Mouse (Mus musculus): ENCODE data around the gene Tmem63a. TPM values are rescaled to one million over a fixed set of nuclear protein-coding genes. Genes with fewer than 3 reads are reported as not detected.
A peak's percentile ranks its signal among the peaks of the same experiment; 100 is the strongest.

The Tmem63a gene
- total and polyA plus RNA-seq, 2 experiments = 9.5 to 15.8 TPM

GRCm38 (mm10) chr1:180903666-180904038 is 38.5 kb upstream of the Tmem63a start:
- H3K36me3 ChIP-seq (ENCODE audit: control insufficient read depth, insufficient read depth, low read length) = no peaks in the 10 kb centered on the region; the same call in 1 of the 2 replicates
- H3K27ac ChIP-seq (replicated peaks; ENCODE audit: insufficient read depth, low read depth, low read length) = no peak overlapping the region
- no peak for DNase-seq (ENCODE audit: extremely low read depth, low read depth, low spot score)
- peak overlapping the region; percentile 62 for H3K9ac ChIP-seq (ENCODE audit: low read depth, low read length)
- no peak for TF ChIP-seq POLR2A (IDR thresholded peaks at IDR 0.05; ENCODE audit: extremely low read depth, insufficient read depth, low read length)
- no peak for TF ChIP-seq CTCF (IDR thresholded peaks at IDR 0.05; ENCODE audit: low read depth, low read length)
- H3K79me2 ChIP-seq (ENCODE audit: control insufficient read depth, insufficient read depth, low read length) = 0 out of 2 replicates have a peak, but pooled peaks cover 4% of the 10 kb centered on the region
- H3K4me3 ChIP-seq (ENCODE audit: insufficient read depth, low read depth, low read length) = peak overlapping the region; percentile 27
- 35% methylated on average over 10 of the region's 10 CpGs for WGBS
- H3K4me1 ChIP-seq (ENCODE audit: control insufficient read depth, insufficient read depth, low read length) = peaks cover 8% of the 10 kb centered on the region
- H3K27me3 ChIP-seq (ENCODE audit: control insufficient read depth, insufficient read depth, low read length) = no peaks in the 10 kb centered on the region

GRCm38 (mm10) chr1:180904039-180904814 is 37.9 kb upstream of the Tmem63a start, which contains the start of gene Pycr2:
Gene Pycr2 (plus strand): TSS chr1:180904293.
- no peak within 1 kb of the TSS for H3K27ac ChIP-seq (replicated peaks; ENCODE audit: insufficient read depth, low read depth, low read length)
- TF ChIP-seq CTCF (IDR thresholded peaks at IDR 0.05; ENCODE audit: low read depth, low read length) = no peak
- 0 out of 2 replicates have a peak, but pooled peaks have one; percentile 39 for TF ChIP-seq POLR2A (IDR thresholded peaks at IDR 0.05; ENCODE audit: extremely low read depth, insufficient read depth, low read length)
- peak within 1 kb of the TSS; percentile 74 for H3K9ac ChIP-seq (ENCODE audit: low read depth, low read length)
- peak; percentile 78 for DNase-seq (ENCODE audit: extremely low read depth, low read depth, low spot score)
- H3K79me2 ChIP-seq (ENCODE audit: control insufficient read depth, insufficient read depth, low read length) = 0 out of 2 replicates have a peak, but pooled peaks cover 4% of the 10 kb centered on the region
- WGBS = under 1% methylated on average over 52 of the region's 52 CpGs
- peak within 1 kb of the TSS; percentile 73 for H3K4me3 ChIP-seq (ENCODE audit: insufficient read depth, low read depth, low read length)
- peaks cover 8% of the 10 kb centered on the region for H3K4me1 ChIP-seq (ENCODE audit: control insufficient read depth, insufficient read depth, low read length)
- H3K27me3 ChIP-seq (ENCODE audit: control insufficient read depth, insufficient read depth, low read length) = no peaks in the 10 kb centered on the region
- H3K36me3 ChIP-seq (ENCODE audit: control insufficient read depth, insufficient read depth, low read length) = no peaks in the 10 kb centered on the region; the same call in 1 of the 2 replicates

- no peaks in the 10 kb centered on the region; the same call in 1 of the 2 replicates for H3K36me3 ChIP-seq (ENCODE audit: control insufficient read depth, insufficient read depth, low read length)
- TF ChIP-seq CTCF (IDR thresholded peaks at IDR 0.05; ENCODE audit: low read depth, low read length) = no peak
- no peak for TF ChIP-seq POLR2A (IDR thresholded peaks at IDR 0.05; ENCODE audit: extremely low read depth, insufficient read depth, low read length)
- no peak overlapping the region for H3K27ac ChIP-seq (replicated peaks; ENCODE audit: insufficient read depth, low read depth, low read length)
- 0 out of 2 replicates have a peak, but pooled peaks cover 4% of the 10 kb centered on the region for H3K79me2 ChIP-seq (ENCODE audit: control insufficient read depth, insufficient read depth, low read length)
- DNase-seq (ENCODE audit: extremely low read depth, low read depth, low spot score) = no peak
- peak overlapping the region; percentile 74 for H3K9ac ChIP-seq (ENCODE audit: low read depth, low read length)
- no peaks in the 10 kb centered on the region for H3K27me3 ChIP-seq (ENCODE audit: control insufficient read depth, insufficient read depth, low read length)
- H3K4me1 ChIP-seq (ENCODE audit: control insufficient read depth, insufficient read depth, low read length) = peaks cover 8% of the 10 kb centered on the region
- 37% methylated on average over 5 of the region's 5 CpGs for WGBS
- H3K4me3 ChIP-seq (ENCODE audit: insufficient read depth, low read depth, low read length) = peak overlapping the region; percentile 73
Measured at GRCm38 (mm10) chr1:180904815-180905080, 37.4 kb upstream of the Tmem63a start.

GRCm38 (mm10) chr1:180905307-180905706 is 36.8 kb upstream of the Tmem63a start:
- no peaks in the 10 kb centered on the region for H3K27me3 ChIP-seq (ENCODE audit: control insufficient read depth, insufficient read depth, low read length)
- WGBS = 80% methylated on average over 6 of the region's 6 CpGs
- no peak overlapping the region for H3K4me3 ChIP-seq (ENCODE audit: insufficient read depth, low read depth, low read length)
- TF ChIP-seq POLR2A (IDR thresholded peaks at IDR 0.05; ENCODE audit: extremely low read depth, insufficient read depth, low read length) (no peak), CTCF (IDR thresholded peaks at IDR 0.05; ENCODE audit: low read depth, low read length) (no peak)
- no peak overlapping the region for H3K9ac ChIP-seq (ENCODE audit: low read depth, low read length)
- H3K4me1 ChIP-seq (ENCODE audit: control insufficient read depth, insufficient read depth, low read length) = peaks cover 8% of the 10 kb centered on the region
- DNase-seq (ENCODE audit: extremely low read depth, low read depth, low spot score) = no peak
- no peaks in the 10 kb centered on the region; the same call in 1 of the 2 replicates for H3K36me3 ChIP-seq (ENCODE audit: control insufficient read depth, insufficient read depth, low read length)
- no peak overlapping the region for H3K27ac ChIP-seq (replicated peaks; ENCODE audit: insufficient read depth, low read depth, low read length)
- 0 out of 2 replicates have a peak, but pooled peaks cover 4% of the 10 kb centered on the region for H3K79me2 ChIP-seq (ENCODE audit: control insufficient read depth, insufficient read depth, low read length)

GRCm38 (mm10) chr1:180905876-180906275 is 36.3 kb upstream of the Tmem63a start:
- Histone ChIP-seq H3K4me3 (ENCODE audit: insufficient read depth, low read depth, low read length) (no peak overlapping the region), H3K27me3 (ENCODE audit: control insufficient read depth, insufficient read depth, low read length) (no peaks in the 10 kb centered on the region), H3K36me3 (ENCODE audit: control insufficient read depth, insufficient read depth, low read length) (no peaks in the 10 kb centered on the region; the same call in 1 of the 2 replicates), H3K79me2 (ENCODE audit: control insufficient read depth, insufficient read depth, low read length) (0 out of 2 replicates have a peak, but pooled peaks cover 4% of the 10 kb centered on the region), H3K9ac (ENCODE audit: low read depth, low read length) (no peak overlapping the region), H3K27ac (replicated peaks; ENCODE audit: insufficient read depth, low read depth, low read length) (no peak overlapping the region), H3K4me1 (ENCODE audit: control insufficient read depth, insufficient read depth, low read length) (peaks cover 8% of the 10 kb centered on the region)
- WGBS = 98% methylated on average over 17 of the region's 17 CpGs
- TF ChIP-seq POLR2A (IDR thresholded peaks at IDR 0.05; ENCODE audit: extremely low read depth, insufficient read depth, low read length) (no peak), CTCF (IDR thresholded peaks at IDR 0.05; ENCODE audit: low read depth, low read length) (no peak)
- no peak for DNase-seq (ENCODE audit: extremely low read depth, low read depth, low spot score)
